Mouse (Mus musculus) neural tube, embryonic 13.5 days (tissue): ENCODE measurements around the gene Ccser2. TPM values are rescaled to one million over a fixed set of nuclear protein-coding genes. Genes with fewer than 3 reads are reported as not detected.
"Not testable (repeated sequence)": the region's sequence is repeated elsewhere in the genome, so short reads cannot be mapped to it uniquely, and the experiment has no call there.

ENCODE experiments used
- ATAC-seq: fragments of 200-750 bp; cut with Nextera tagmentation; 2 replicates; pipeline ENCODE4 v1.8.0; 2017; ENCODE audit warnings: low read depth, mild to moderate bottlenecking, moderate TSS enrichment, moderate library complexity
- H3K27ac ChIP-seq: fragments of 300-500 bp; sonication (generic); replicated peaks from 2 replicates; pipeline ENCODE4 v1.5.1; 2015; ENCODE audit warnings: moderate library complexity, mild to moderate bottlenecking, inconsistent platforms
- H3K27me3 ChIP-seq: fragments of 300-500 bp; sonication (generic); 2 replicates; pipeline ENCODE4 v1.6.1; 2015; ENCODE audit warnings: mild to moderate bottlenecking, inconsistent platforms
- H3K36me3 ChIP-seq: fragments of 300-500 bp; sonication (generic); 2 replicates; pipeline ENCODE4 v1.6.1; 2015; ENCODE audit warnings: mild to moderate bottlenecking, inconsistent platforms
- H3K4me1 ChIP-seq: fragments of 300-500 bp; sonication (generic); replicated peaks from 2 replicates; pipeline ENCODE4 v1.6.1; 2015; ENCODE audit warnings: inconsistent platforms
- H3K4me2 ChIP-seq: fragments of 300-500 bp; sonication (generic); 2 replicates; pipeline ENCODE4 v1.6.1; 2015; ENCODE audit warnings: inconsistent platforms, mild to moderate bottlenecking, moderate library complexity
- H3K4me3 ChIP-seq: fragments of 300-500 bp; sonication (generic); 2 replicates; pipeline ENCODE4 v1.5.1; 2015; ENCODE audit warnings: mild to moderate bottlenecking, inconsistent platforms
- H3K9ac ChIP-seq: fragments of 300-500 bp; sonication (generic); 2 replicates; pipeline ENCODE4 v1.6.1; 2015; ENCODE audit warnings: moderate library complexity, mild to moderate bottlenecking, inconsistent platforms
- H3K9me3 ChIP-seq: fragments of 300-500 bp; sonication (generic); 2 replicates; pipeline ENCODE4 v1.6.1; 2016; ENCODE audit warnings: inconsistent platforms
- WGBS: fragments of 180-500 bp; shearing (Covaris S2); methylation state at CpG from one replicate; pipeline ENCODE4 v1.1.7; 2015; 5-methylcytosine and 5-hydroxymethylcytosine counted together
- polyA plus RNA-seq: library from polyadenylated mRNA; unstranded; fragments of >200 nt; fragmentation: Nextera tagmentation; extraction: Ambion mirVana; gene quantifications from 2 replicates; pipeline ENCODE4 v1.2.1, GENCODE M21; 2015

Ccser2 gene
- 99.8 and 100 TPM in 2 replicates for polyA plus RNA-seq

DNA sequence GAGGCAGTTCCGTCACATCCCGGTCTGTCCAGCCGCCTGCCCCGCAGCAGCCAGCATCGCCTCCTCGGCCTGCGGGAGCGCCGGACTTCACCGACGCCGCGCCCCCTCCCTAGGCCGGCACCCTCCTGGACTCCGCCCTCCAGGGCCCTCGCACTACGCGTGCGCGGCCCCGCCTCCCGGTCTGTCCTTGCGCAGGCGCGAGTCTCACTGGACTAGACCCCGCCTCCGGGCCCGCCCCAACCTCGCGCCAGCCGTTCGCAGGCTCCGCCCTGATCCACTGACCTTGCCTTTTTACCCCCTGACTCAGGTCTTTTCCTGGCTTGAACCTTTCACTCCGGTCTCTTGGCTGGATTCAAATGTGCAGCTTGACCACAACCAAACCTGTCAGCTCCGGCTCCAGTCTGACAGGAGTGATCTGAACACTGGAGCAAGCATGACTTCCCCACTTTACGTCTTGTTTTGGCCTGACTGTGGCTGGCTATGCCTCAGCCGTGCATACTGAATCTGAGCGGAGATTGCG is at the start of gene Ccser2:
Gene Ccser2, minus strand, starts transcription at position 150 of the 520 bp plus-strand sequence.
- peak within 1 kb of the TSS; percentile 95 for H3K27ac ChIP-seq
- peaks cover 30% of the 10 kb centered on the region for H3K4me1 ChIP-seq
- peak within 1 kb of the TSS; percentile 63 for H3K4me2 ChIP-seq
- no peaks in the 10 kb centered on the region for H3K9me3 ChIP-seq
- peak within 1 kb of the TSS; percentile 89 for H3K4me3 ChIP-seq
- peak within 1 kb of the TSS; percentile 96 for H3K9ac ChIP-seq
- ATAC-seq: peak; percentile 100
- no peaks in the 10 kb centered on the region for H3K36me3 ChIP-seq
- no peaks in the 10 kb centered on the region for H3K27me3 ChIP-seq
- 2% methylated on average over 37 of the region's 39 CpGs for WGBS

DNA sequence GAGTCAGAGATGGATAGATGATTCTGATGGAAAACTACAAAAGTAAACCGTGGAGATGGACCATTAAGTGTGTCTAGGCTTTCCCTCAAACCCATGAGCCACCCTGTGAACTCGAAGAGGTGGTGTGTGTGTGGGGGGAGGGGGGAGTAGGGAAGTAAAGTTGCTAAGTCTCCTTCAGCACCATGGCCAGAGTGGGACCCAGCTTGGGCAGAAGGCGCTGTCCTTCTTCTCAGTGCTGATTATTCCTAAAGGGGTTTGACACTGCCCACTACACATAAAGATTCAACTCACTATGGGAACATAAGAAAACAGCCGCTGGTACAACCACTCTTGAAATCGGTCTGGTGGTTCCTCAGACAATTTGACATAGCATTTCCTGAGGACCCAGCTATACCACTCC is 47.3 kb upstream of the Ccser2 start:
- 42% methylated on average over 5 of the region's 5 CpGs for WGBS
- Histone ChIP-seq H3K4me3 (no peak overlapping the region), H3K36me3 (no peaks in the 10 kb centered on the region), H3K4me2 (no peak overlapping the region), H3K4me1 (peaks cover 12% of the 10 kb centered on the region), H3K9me3 (no peaks in the 10 kb centered on the region), H3K27me3 (no peaks in the 10 kb centered on the region), H3K27ac (no peak overlapping the region), H3K9ac (no peak overlapping the region)
- no peak for ATAC-seq

DNA sequence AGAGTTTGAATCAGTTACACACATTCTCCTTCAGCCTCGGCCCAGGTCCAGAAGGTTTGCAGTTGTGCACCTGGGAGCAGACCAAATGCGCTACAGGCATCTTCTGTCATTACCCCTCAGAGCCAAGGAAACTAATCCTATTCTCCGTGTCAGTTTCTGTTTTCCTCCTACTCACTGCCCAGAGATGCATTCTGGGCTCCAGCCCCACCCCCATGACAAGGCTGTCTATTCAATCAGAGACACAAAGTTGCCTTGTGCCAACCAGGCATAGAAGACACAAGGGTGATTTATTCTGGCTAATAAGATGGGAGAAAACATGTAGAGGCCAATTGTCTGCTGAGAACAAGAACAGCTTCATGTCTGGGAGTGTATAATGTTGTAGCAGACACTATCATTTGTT is 45.1 kb upstream of the Ccser2 start:
- peak; percentile 27; the same call in 1 of the 2 replicates for ATAC-seq

DNA sequence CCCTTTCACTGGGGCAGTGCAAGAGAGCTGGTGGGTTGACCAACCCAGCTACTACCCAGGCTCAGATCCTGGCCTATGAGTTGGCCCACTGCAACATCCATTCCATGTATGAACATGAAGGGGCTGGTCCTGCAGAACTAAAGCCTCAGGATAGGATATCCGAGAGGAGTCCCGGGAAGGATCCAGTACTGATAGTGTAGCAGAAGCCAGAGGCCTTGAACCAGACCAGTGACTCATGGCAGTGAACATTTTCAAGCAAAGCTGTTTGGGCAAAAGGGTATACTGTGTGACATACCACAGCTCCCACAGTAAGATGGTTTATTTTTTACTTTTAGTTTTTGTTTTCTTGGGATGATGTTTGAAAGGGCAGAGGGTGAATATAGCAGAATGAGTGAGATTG is 41.1 kb upstream of the Ccser2 start:
- Histone ChIP-seq H3K9me3 (no peaks in the 10 kb centered on the region), H3K36me3 (no peaks in the 10 kb centered on the region), H3K4me1 (peaks cover 22% of the 10 kb centered on the region), H3K27me3 (no peaks in the 10 kb centered on the region), H3K27ac (no peak overlapping the region), H3K9ac (no peak overlapping the region), H3K4me3 (no peak overlapping the region), H3K4me2 (no peak overlapping the region)
- ATAC-seq: no peak
- 94% methylated on average over 2 of the region's 2 CpGs for WGBS

More for the DNA sequence above, 45.1 kb upstream of the Ccser2 start:
- 50% methylated on average over 3 of the region's 3 CpGs for WGBS
- Histone ChIP-seq H3K9me3 (no peaks in the 10 kb centered on the region), H3K4me2 (no peak overlapping the region), H3K4me3 (no peak overlapping the region), H3K4me1 (peaks cover 12% of the 10 kb centered on the region), H3K36me3 (no peaks in the 10 kb centered on the region), H3K27ac (no peak overlapping the region), H3K27me3 (no peaks in the 10 kb centered on the region), H3K9ac (no peak overlapping the region)

DNA sequence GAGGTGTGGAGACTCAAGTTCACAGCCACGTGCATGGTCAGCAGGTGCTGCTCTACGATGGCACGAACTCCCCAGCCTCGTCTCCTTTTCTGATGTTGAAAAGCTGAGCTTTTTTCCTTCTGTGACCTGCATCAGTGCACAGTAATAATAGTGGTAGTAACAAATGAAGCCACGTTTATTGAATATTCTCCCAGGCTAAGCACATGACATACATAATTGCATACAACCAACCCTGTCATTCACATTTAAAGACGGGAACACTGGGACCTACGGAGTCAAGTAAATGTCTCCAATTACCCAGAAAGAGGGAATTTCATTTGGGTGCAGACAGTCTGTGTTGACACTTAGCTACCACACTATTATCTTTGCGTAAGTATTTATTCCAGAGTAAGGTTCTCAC is 37.9 kb upstream of the Ccser2 start:
- Histone ChIP-seq H3K9ac (no peak overlapping the region), H3K36me3 (no peaks in the 10 kb centered on the region), H3K27me3 (no peaks in the 10 kb centered on the region), H3K4me1 (peaks cover 10% of the 10 kb centered on the region), H3K9me3 (no peaks in the 10 kb centered on the region), H3K4me3 (no peak overlapping the region), H3K27ac (no peak overlapping the region), H3K4me2 (no peak overlapping the region)
- no peak for ATAC-seq
- WGBS: 76% methylated on average over 8 of the region's 8 CpGs

DNA sequence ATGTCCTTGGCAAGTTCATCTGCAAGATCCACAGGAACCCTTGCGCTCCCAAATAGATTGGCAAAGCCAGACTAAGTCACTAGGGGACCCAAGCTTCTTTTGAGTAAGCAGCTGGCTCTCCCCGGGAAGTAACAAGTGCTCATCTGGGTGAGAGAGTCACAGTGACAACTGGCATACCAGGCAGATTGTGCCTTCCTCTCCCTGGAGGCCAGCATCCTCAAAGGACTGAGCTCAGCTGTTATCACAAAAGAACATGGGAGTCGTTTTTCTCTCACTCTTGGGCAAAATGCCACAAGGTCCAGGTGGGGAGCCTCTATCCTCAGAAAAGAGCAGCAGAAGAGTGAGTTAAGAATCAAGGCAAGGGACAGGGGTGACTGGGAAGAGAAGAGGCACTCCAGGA is 37.3 kb upstream of the Ccser2 start:
- 30% methylated on average over 3 of the region's 3 CpGs for whole genome bisulfite sequencing
- no peak overlapping the region for H3K4me2 ChIP-seq
- H3K36me3 ChIP-seq: no peaks in the 10 kb centered on the region
- H3K4me3 ChIP-seq: no peak overlapping the region
- ATAC-seq: no peak
- no peak overlapping the region for H3K27ac ChIP-seq
- peaks cover 10% of the 10 kb centered on the region for H3K4me1 ChIP-seq
- no peaks in the 10 kb centered on the region for H3K9me3 ChIP-seq
- H3K27me3 ChIP-seq: no peaks in the 10 kb centered on the region
- H3K9ac ChIP-seq: no peak overlapping the region

DNA sequence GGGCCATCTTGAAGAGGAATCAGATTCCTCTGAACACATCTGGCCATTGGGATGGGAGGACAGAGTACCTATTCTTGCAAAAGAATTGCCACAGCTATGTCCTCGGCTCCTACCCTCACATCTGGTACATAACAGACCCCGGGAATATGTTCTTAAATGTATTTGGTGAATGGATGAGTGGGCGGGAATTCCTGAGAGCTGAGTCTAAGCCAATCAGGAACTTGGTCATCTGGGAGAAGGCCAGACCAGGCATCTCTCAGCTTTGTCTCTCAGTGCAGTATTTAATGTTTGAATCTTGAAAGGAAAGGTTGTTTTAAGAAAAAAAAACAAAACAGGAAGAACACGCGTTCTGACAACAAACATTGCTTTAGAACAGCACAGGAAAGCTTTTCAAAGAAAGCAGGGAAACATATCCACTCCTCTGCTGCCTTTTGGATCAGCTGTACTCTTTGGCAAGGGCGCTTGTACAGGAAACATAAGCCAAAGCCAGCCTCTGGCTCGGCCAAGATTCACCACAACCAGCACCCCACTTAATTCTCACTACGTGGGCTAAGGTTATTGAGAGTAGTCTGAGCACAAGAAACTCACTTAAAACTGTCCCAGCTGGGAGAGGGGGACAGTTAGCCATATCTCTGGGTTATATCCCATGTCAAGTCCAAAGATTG is 35.0 kb upstream of the Ccser2 start:
- no peaks in the 10 kb centered on the region for H3K36me3 ChIP-seq
- no peak overlapping the region for H3K4me2 ChIP-seq
- no peak overlapping the region for H3K27ac ChIP-seq
- H3K9me3 ChIP-seq: no peaks in the 10 kb centered on the region
- peaks cover 10% of the 10 kb centered on the region for H3K4me1 ChIP-seq
- no peak overlapping the region for H3K4me3 ChIP-seq
- no peaks in the 10 kb centered on the region for H3K27me3 ChIP-seq
- 82% methylated on average over 8 of the region's 8 CpGs for WGBS
- H3K9ac ChIP-seq: no peak overlapping the region
- ATAC-seq: no peak

DNA sequence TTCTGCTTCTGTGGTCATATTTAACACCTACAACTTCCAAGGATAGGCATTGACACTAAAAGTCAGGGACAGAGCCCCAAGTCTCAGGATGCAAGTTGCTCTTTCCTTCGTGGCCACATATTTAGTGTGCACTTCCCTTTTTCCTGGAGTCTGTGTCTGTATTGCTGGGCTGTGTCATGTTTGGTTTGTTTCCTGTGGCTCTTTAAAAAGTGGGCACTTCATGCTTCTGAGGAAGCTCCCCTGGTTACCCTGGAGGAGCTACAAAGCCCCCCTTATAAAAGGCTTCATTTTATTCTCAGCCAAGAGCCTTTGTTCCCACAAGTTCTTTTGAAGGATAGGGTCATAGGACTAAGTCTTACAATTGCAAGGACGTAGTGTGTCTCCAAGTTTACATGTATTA is 34.3 kb upstream of the Ccser2 start:
- Histone ChIP-seq H3K36me3 (no peaks in the 10 kb centered on the region), H3K4me1 (peaks cover 10% of the 10 kb centered on the region), H3K9ac (no peak overlapping the region), H3K27ac (no peak overlapping the region), H3K27me3 (no peaks in the 10 kb centered on the region), H3K9me3 (no peaks in the 10 kb centered on the region), H3K4me3 (no peak overlapping the region), H3K4me2 (no peak overlapping the region)
- 49% methylated on average over 2 of the region's 2 CpGs for WGBS
- ATAC-seq: no peak

DNA sequence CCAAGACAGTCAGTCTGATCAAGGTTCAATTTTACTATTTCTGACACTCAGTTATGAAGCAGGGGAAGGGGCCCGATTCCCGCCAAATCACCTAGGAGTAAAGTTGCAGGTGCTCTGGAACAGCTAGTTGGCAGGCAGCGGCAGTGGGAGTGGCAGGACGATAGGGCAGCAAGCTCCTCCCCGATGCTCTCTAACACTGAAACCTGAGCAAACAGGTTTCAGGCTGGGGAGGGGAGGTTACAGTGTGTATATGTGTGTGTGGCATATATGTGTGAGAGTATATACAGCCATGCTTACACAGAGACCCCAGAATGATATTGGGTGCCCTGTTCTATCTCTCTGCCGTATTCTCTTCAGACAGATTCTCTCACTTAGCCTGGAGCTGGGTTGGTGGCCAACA is 32.2 kb upstream of the Ccser2 start:
- 78% methylated on average over 6 of the region's 6 CpGs for WGBS
- not testable (repeated sequence) for H3K4me3 ChIP-seq, H3K4me2 ChIP-seq, ATAC-seq, H3K27ac ChIP-seq, H3K36me3 ChIP-seq, H3K9me3 ChIP-seq, H3K9ac ChIP-seq, H3K27me3 ChIP-seq, H3K4me1 ChIP-seq

DNA sequence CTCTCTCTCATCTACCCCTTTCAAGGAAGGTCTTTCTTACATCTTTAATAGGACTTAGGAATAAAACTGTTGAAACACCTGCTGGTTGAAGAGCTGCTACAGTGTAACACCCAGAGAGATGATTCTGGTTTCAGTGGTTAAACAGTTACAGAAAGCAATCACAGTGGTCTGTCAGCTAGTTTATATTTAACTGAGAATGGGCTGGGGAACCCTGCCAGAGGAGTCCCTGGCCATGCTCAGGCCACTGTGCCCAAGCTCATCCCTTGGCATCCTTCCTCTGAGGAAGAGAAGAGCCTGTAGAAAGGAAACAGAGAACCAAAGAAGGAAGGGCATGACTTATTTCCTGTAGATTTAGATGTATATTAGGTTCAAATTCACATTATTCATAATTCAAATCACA is 21.2 kb upstream of the Ccser2 start:
- Histone ChIP-seq H3K9ac (no peak overlapping the region), H3K36me3 (no peaks in the 10 kb centered on the region), H3K4me2 (no peak overlapping the region), H3K4me3 (no peak overlapping the region), H3K27me3 (no peaks in the 10 kb centered on the region), H3K9me3 (no peaks in the 10 kb centered on the region), H3K27ac (no peak overlapping the region), H3K4me1 (no peaks in the 10 kb centered on the region)
- no peak for ATAC-seq

DNA sequence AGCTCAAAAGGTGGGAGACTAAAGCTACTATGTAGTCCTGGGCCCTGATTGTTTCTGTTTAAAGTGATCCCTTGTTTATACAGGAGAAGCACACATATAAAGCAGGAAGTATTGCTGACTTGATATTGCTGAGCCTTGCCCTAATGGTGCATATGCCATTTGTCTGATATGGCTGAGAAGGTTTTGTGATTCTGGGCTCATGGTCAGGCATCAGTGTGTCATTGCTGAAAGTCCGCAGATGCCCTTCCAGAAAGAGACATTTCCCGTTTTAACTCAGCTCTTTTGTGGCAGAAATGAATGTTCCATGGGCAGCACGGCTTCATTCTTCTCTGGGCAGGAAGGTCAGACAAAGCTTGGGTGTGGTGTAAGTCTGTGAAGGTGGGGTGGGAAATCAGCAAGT is 17.1 kb upstream of the Ccser2 start:
- Histone ChIP-seq H3K4me2 (no peak overlapping the region), H3K4me3 (no peak overlapping the region), H3K9me3 (no peaks in the 10 kb centered on the region), H3K27me3 (no peaks in the 10 kb centered on the region), H3K36me3 (no peaks in the 10 kb centered on the region), H3K4me1 (no peaks in the 10 kb centered on the region), H3K27ac (no peak overlapping the region), H3K9ac (no peak overlapping the region)
- ATAC-seq: no peak
- 86% methylated on average over 3 of the region's 3 CpGs for WGBS

DNA sequence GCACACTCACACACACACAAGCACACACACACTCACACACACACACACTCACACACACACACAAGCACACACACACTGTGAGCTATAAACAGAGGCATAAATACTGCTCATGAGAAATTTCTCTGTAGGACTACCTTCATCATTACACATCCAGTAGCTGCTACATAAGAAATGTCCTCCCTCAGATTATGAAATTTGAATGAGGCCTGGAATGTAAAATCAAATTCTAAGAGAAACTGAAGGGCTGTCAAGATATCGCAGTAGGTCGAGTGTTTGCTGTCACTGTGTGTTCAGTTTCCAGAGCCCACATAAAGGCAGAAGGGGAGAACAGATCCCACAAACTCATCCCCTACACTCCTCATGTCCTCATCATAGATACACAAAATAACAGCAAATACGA is 6.4 kb upstream of the Ccser2 start:
- Histone ChIP-seq H3K27ac (no peak overlapping the region), H3K4me1 (no peaks in the 10 kb centered on the region)

DNA sequence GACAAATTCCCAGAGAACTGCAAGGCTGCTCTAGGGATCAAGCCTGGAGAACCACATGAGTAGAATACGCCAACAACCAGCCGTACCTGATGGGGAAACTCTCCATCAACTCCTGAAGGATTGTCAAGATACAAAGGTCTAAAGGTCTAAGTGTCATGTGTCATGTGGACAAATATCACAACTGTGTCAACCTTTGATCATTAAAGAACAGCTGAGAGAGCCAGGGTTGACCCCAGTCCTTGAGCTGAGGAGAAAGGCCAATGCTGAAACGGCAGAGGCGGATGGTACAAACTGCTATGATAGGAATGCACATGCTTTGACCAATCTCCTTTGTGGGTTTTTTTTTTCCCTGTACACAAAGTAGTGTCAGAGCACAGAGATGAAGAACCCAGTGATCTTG is 2.6 kb upstream of the Ccser2 start:
- no peak overlapping the region for H3K9ac ChIP-seq
- no peak for ATAC-seq
- WGBS: 92% methylated on average over 4 of the region's 4 CpGs
- no peak overlapping the region for H3K4me2 ChIP-seq
- H3K27me3 ChIP-seq: no peaks in the 10 kb centered on the region
- H3K9me3 ChIP-seq: no peaks in the 10 kb centered on the region
- no peak overlapping the region for H3K27ac ChIP-seq
- peaks cover 19% of the 10 kb centered on the region for H3K4me1 ChIP-seq
- no peak overlapping the region for H3K4me3 ChIP-seq
- no peaks in the 10 kb centered on the region for H3K36me3 ChIP-seq

More for the DNA sequence above, 6.4 kb upstream of the Ccser2 start:
- H3K9me3 ChIP-seq: no peaks in the 10 kb centered on the region
- ATAC-seq: no peak
- H3K9ac ChIP-seq: no peak overlapping the region
- H3K27me3 ChIP-seq: no peaks in the 10 kb centered on the region
- H3K4me3 ChIP-seq: no peak overlapping the region
- H3K36me3 ChIP-seq: no peaks in the 10 kb centered on the region
- 93% methylated on average over 3 of the region's 3 CpGs for WGBS
- H3K4me2 ChIP-seq: no peak overlapping the region
